Mouse (Mus musculus) myocyte (in vitro differentiated cells): ENCODE results near the gene Gm20390. TPM values are rescaled to one million over a fixed set of nuclear protein-coding genes. Genes with fewer than 3 reads are reported as not detected.

Experiments used
- H3K27me3 ChIP-seq: one replicate; pipeline ENCODE4 v1.6.1; 2011; ENCODE audit not compliant: control insufficient read depth, insufficient read depth, insufficient read length
- H3K36me3 ChIP-seq: one replicate; pipeline ENCODE4 v1.6.1; 2011; ENCODE audit not compliant: control insufficient read depth, insufficient read depth
- H3K4me2 ChIP-seq: one replicate; pipeline ENCODE4 v1.6.1; 2011; ENCODE audit warnings: low read depth, control low read depth
- H3K4me3 ChIP-seq: one replicate; pipeline ENCODE4 v1.5.1; 2011; ENCODE audit warnings: mild to moderate bottlenecking, control low read depth, moderate library complexity
- H3K79me2 ChIP-seq: one replicate; pipeline ENCODE4 v1.6.1; 2011; ENCODE audit not compliant: control insufficient read depth, insufficient read depth
- H3ac ChIP-seq: one replicate; pipeline ENCODE4 v1.6.1; 2011; ENCODE audit not compliant: control insufficient read depth, insufficient read length
- CEBPB ChIP-seq: IDR thresholded peaks from 2 replicates; pipeline ENCODE4 v1.6.1; 2011; ENCODE audit warnings: mild to moderate bottlenecking, moderate library complexity; ENCODE audit not compliant: poor library complexity, insufficient read depth, severe bottlenecking
- E2F4 ChIP-seq: IDR thresholded peaks from one replicate; pipeline ENCODE4 v1.6.1; 2011; ENCODE audit warnings: mild to moderate bottlenecking, control low read depth, moderate library complexity; ENCODE audit not compliant: insufficient read depth
- MAX ChIP-seq: IDR thresholded peaks from one replicate; pipeline ENCODE4 v1.6.1; 2011; ENCODE audit warnings: low read depth, mild to moderate bottlenecking, control low read depth
- MYOD1 ChIP-seq, 3 experiments: IDR thresholded peaks; one replicate each; pipeline ENCODE4 v1.6.1; 2011; ENCODE audit warnings: control low read depth in 2 of 3, low read depth in 2 of 3, mild to moderate bottlenecking in 2 of 3, moderate library complexity in 1 of 3; ENCODE audit not compliant: insufficient read length in 2 of 3, control insufficient read depth in 1 of 3
- MYOG ChIP-seq, 3 experiments: IDR thresholded peaks; one replicate each; pipeline ENCODE4 v1.6.1; 2011; ENCODE audit warnings: control low read depth in 2 of 3, low read depth in 2 of 3, mild to moderate bottlenecking in 2 of 3; ENCODE audit not compliant: insufficient read length in 2 of 3, control insufficient read depth in 1 of 3, insufficient read depth in 1 of 3
- POLR2A ChIP-seq: IDR thresholded peaks from one replicate; pipeline ENCODE4 v1.6.1; 2011; ENCODE audit warnings: low read depth, mild to moderate bottlenecking, control low read depth, moderate library complexity; ENCODE audit not compliant: insufficient read length
- POLR2AphosphoS2 ChIP-seq: IDR thresholded peaks from one replicate; pipeline ENCODE4 v1.6.1; 2011; ENCODE audit warnings: low read depth, control low read depth; ENCODE audit not compliant: insufficient read length
- REST ChIP-seq: IDR thresholded peaks from one replicate; pipeline ENCODE4 v1.6.1; 2011; ENCODE audit warnings: mild to moderate bottlenecking, control low read depth, moderate library complexity; ENCODE audit not compliant: insufficient read depth, insufficient read length
- SRF ChIP-seq: IDR thresholded peaks from one replicate; pipeline ENCODE4 v1.6.1; 2011; ENCODE audit warnings: low read depth; ENCODE audit not compliant: control insufficient read depth, insufficient read length
- TCF12 ChIP-seq: IDR thresholded peaks from one replicate; pipeline ENCODE4 v1.6.1; 2011; ENCODE audit warnings: mild to moderate bottlenecking, control low read depth; ENCODE audit not compliant: poor library complexity, insufficient read depth, severe bottlenecking
- TCF3 ChIP-seq: IDR thresholded peaks from one replicate; pipeline ENCODE4 v1.6.1; 2011; ENCODE audit warnings: low read depth, control low read depth; ENCODE audit not compliant: insufficient read length
- USF1 ChIP-seq: IDR thresholded peaks from one replicate; pipeline ENCODE4 v1.6.1; 2011; ENCODE audit warnings: low read depth, mild to moderate bottlenecking, control low read depth, moderate library complexity
- polyA plus RNA-seq: library from polyadenylated mRNA; unstranded; fragments of >200 nt; fragmentation: generic; extraction: Trizol; gene quantifications from one replicate; pipeline ENCODE4 v1.2.1, GENCODE M21; 2012; ENCODE audit warnings: missing spikeins

Gene Gm20390
- polyA plus RNA-seq, 1 experiment, result 258 TPM

GRCm38 (mm10) chr11:93985265-93985664 lies 17.2 kb upstream of the Gm20390 start:
- Histone ChIP-seq H3K79me2 (no peaks in the 10 kb centered on the region), H3K36me3 (no peaks in the 10 kb centered on the region), H3K4me3 (no peak overlapping the region), H3ac (no peak overlapping the region), H3K4me2 (no peak overlapping the region), H3K27me3 (no peaks in the 10 kb centered on the region)
- TF ChIP-seq MAX (no peak), CEBPB (no peak), MYOG (IDR thresholded peaks at IDR 0.05; ENCODE audit: control insufficient read depth in 1 of 3, insufficient read depth in 1 of 3, insufficient read length in 2 of 3, low read depth in 2 of 3) (no peak), REST (no peak)

- no peak overlapping the region for H3K4me3 ChIP-seq
- H3ac ChIP-seq, result no peak overlapping the region
- no peak overlapping the region for H3K4me2 ChIP-seq
- H3K27me3 ChIP-seq, result no peaks in the 10 kb centered on the region
- H3K79me2 ChIP-seq, result no peaks in the 10 kb centered on the region
- TF ChIP-seq POLR2AphosphoS2, result no peak
- TF ChIP-seq SRF, result no peak
- TF ChIP-seq MYOG (IDR thresholded peaks at IDR 0.05; ENCODE audit: control insufficient read depth in 1 of 3, insufficient read depth in 1 of 3, insufficient read length in 2 of 3, low read depth in 2 of 3), result no peak
- no peaks in the 10 kb centered on the region for H3K36me3 ChIP-seq
Observed at GRCm38 (mm10) chr11:93984619-93985018, 16.5 kb upstream of the Gm20390 start.

GRCm38 (mm10) chr11:93979502-93980049 lies 11.5 kb upstream of the Gm20390 start:
- H3K4me2 ChIP-seq, result no peak overlapping the region
- no peak for TF ChIP-seq POLR2AphosphoS2
- no peak for TF ChIP-seq TCF12
- TF ChIP-seq REST, result no peak
- no peak for TF ChIP-seq TCF3
- no peak for TF ChIP-seq MYOD1 (IDR thresholded peaks at IDR 0.05; ENCODE audit: control insufficient read depth in 1 of 3, insufficient read length in 2 of 3, low read depth in 2 of 3)
- no peak for TF ChIP-seq MAX
- no peak for TF ChIP-seq USF1
- TF ChIP-seq CEBPB, result no peak
- TF ChIP-seq E2F4, result no peak
- TF ChIP-seq POLR2A, result no peak
- no peak for TF ChIP-seq SRF
- no peak for TF ChIP-seq MYOG (IDR thresholded peaks at IDR 0.05; ENCODE audit: control insufficient read depth in 1 of 3, insufficient read depth in 1 of 3, insufficient read length in 2 of 3, low read depth in 2 of 3)
- H3ac ChIP-seq, result no peak overlapping the region
- H3K36me3 ChIP-seq, result no peaks in the 10 kb centered on the region
- H3K4me3 ChIP-seq, result no peak overlapping the region
- H3K79me2 ChIP-seq, result no peaks in the 10 kb centered on the region
- no peaks in the 10 kb centered on the region for H3K27me3 ChIP-seq

- TF ChIP-seq POLR2A, result no peak
- TF ChIP-seq TCF3, result no peak
- TF ChIP-seq POLR2AphosphoS2, result no peak
- TF ChIP-seq REST, result no peak
- TF ChIP-seq E2F4, result no peak
- TF ChIP-seq MYOG (IDR thresholded peaks at IDR 0.05; ENCODE audit: control insufficient read depth in 1 of 3, insufficient read depth in 1 of 3, insufficient read length in 2 of 3, low read depth in 2 of 3), result no peak
- no peak overlapping the region for H3K4me3 ChIP-seq
Observed at GRCm38 (mm10) chr11:93972951-93973350, 4.9 kb upstream of the Gm20390 start.

GRCm38 (mm10) chr11:93969799-93970198 lies 1.7 kb upstream of the Gm20390 start:
- no peak overlapping the region for H3K4me2 ChIP-seq
- TF ChIP-seq TCF3 (no peak), CEBPB (no peak), POLR2AphosphoS2 (no peak), E2F4 (no peak), USF1 (no peak), POLR2A (no peak), REST (no peak), MYOD1 (IDR thresholded peaks at IDR 0.05; ENCODE audit: control insufficient read depth in 1 of 3, insufficient read length in 2 of 3, low read depth in 2 of 3) (no peak), TCF12 (no peak), MAX (no peak)
- no peaks in the 10 kb centered on the region for H3K27me3 ChIP-seq
- no peak overlapping the region for H3ac ChIP-seq
- peaks cover 30% of the 10 kb centered on the region for H3K79me2 ChIP-seq
- no peak overlapping the region for H3K4me3 ChIP-seq
- no peaks in the 10 kb centered on the region for H3K36me3 ChIP-seq

More at GRCm38 (mm10) chr11:93972951-93973350, 4.9 kb upstream of the Gm20390 start:
- H3K27me3 ChIP-seq, result no peaks in the 10 kb centered on the region
- H3ac ChIP-seq, result no peak overlapping the region
- H3K4me2 ChIP-seq, result no peak overlapping the region
- H3K79me2 ChIP-seq, result peaks cover 1% of the 10 kb centered on the region
- no peaks in the 10 kb centered on the region for H3K36me3 ChIP-seq
